Mouse (Mus musculus): Measurements from ENCODE around the gene Ppp1r21.
A peak's percentile ranks its signal among the peaks of the same experiment; 100 is the strongest.

The Ppp1r21 gene

DNA sequence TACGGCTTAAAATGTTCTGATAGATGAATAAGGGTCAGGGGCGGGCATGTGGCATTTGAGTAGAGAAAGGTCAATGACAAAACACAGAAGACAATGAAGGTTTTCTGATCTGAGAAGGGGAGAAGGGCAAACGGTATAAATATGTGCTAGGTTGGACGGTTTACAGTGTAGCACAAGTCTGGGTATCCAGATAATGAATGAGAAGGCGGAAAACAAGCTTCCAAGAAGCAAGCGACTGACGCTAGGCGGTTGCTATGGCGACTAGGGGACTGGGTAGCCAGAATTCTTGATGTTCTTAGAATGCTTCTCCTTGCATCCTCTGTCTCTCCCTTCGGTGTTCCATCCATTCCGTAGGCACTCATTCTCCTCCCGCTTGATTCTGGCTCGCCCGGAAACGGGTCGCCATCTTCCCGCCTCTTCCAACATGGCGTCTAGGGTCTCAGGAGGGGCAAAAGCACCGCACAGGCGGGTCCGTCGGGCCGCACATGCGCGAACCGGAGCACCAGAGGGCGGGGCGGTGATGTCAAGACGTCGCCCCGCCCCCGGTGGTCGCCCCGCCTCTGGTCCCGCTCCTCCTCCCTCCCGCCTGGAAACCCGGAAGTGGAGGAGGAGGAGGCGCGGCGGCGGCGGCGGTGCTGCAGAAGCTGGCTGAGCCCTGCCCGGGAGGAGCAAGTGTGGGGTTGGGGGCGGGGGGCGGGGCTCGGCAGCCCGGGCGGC, at the start of gene Ppp1r21:
TSS of gene Ppp1r21 (plus strand) at position 600 of the 717 bp plus-strand sequence.
- DNase-seq (ENCODE audit: low spot score): peak; percentile 96

DNA sequence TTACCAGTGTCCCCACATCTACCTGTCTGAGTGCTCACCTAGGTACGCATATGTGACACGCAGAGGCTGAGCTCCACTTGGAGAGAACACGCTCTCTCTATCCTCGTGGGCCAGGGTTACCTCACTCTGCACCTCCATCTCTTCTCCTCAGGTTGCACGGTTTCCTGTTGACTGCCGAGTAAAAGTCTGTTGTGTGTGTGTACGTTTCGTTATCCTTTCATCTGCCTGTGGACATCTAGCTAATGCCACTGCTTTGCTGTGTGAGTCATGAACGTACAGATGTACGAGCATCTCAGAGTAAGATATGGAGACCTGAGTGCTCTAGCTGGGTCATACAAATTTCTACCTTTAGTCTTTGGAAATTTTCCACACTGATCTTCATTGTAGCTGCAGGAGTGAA, 49.5 kb upstream of the Ppp1r21 start:
- no peak for DNase-seq (ENCODE audit: low spot score)

DNA sequence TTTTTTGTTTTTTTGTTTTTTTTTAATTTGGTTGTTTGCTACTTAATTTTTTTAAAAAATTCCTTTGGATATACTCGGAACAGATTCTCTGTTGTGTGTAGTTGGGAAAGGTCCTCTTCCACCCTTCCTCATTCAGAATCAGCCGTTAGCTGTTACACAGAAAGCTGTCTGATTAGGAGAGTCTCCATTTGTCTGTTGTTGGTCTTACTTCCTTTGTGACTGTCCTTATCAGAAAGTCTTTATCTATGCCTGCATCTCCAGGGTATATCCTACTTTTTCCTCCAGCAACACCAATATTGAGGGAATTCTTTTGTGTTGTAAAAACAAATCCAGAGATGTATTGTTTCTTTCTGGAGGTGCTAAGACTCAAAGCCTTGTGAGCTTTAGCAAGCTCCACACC, 48.9 kb upstream of the Ppp1r21 start:
- no peak for DNase-seq (ENCODE audit: low spot score)

DNA sequence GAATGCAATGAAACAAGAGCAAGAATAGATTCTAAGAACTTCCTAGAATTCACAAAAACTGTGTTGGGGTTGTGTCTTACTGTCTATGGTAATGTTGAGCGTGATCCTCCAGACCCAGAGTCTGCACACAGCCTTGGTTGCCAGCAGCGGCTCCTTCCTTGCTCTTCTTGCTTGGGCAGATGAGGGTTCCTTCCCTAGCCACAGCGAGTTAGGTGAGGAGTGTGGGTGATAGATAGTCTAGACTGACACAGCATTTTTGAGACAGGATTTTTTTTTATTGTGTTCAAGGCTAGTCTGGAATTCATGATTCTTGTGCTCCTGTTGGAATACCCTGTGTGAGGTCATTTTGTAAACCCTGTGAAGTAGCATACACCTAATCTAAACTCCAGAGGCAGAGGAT, 48.3 kb upstream of the Ppp1r21 start:
- no peak for DNase-seq (ENCODE audit: low spot score)

DNA sequence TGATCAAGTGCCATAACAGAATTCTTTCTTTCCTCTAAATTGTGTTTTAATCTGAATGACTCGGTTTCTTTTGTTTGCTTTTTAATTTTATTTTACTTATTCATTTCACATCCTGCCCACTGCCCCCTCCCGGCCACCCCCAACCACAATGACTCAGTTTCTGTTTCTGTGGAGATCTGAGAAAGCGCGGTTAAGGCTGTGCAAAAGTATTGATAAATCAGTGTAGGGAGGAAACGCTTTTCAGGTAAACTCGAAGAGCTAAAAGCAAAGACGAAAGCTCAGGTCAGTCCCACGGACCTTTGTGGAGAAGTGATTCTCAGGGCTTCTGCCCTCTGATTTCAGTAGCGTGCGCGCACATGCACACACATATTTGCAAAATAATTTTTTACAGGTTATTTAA, 45.4 kb upstream of the Ppp1r21 start:
- no peak for DNase-seq (ENCODE audit: low spot score)

DNA sequence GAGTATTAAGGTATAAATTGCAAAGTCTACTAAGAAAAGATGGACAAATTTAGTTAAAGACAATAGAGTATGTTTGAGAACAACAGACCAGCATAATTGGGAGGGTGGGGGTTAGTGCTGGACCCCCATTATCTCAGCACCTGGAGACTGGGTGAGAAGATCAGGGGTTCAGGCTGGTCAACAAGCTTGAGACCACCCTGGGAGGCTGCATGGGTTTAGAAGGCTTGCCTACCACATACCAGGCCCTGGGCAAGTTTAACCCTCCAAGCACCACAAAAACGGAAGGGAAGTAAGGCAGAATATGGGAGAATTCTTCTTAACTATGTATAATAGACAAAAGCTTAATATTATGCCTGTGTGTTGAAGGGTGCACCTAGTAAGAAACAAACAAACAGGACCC, 45.0 kb upstream of the Ppp1r21 start:
- DNase-seq (ENCODE audit: low spot score): no peak

DNA sequence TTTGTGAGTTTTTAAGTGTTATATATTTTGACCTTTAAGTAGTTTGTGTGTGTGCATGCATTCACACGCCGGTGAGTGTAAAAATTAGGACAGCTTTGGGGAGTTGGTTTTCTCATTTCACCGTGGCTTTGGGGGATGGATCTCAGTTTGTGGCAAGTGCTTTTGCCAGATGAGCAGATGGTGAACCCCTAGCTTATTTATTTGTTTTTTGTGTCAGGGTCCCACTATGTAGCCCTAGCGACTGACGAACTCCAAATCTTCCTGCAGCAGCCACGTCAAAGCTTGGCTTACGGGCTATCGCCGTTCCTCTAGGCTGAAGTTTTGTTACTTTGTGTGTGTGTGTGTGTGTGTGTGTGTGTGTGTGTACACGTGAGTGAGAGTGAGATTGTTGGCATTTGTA, 39.4 kb upstream of the Ppp1r21 start:
- no peak for DNase-seq (ENCODE audit: low spot score)

DNA sequence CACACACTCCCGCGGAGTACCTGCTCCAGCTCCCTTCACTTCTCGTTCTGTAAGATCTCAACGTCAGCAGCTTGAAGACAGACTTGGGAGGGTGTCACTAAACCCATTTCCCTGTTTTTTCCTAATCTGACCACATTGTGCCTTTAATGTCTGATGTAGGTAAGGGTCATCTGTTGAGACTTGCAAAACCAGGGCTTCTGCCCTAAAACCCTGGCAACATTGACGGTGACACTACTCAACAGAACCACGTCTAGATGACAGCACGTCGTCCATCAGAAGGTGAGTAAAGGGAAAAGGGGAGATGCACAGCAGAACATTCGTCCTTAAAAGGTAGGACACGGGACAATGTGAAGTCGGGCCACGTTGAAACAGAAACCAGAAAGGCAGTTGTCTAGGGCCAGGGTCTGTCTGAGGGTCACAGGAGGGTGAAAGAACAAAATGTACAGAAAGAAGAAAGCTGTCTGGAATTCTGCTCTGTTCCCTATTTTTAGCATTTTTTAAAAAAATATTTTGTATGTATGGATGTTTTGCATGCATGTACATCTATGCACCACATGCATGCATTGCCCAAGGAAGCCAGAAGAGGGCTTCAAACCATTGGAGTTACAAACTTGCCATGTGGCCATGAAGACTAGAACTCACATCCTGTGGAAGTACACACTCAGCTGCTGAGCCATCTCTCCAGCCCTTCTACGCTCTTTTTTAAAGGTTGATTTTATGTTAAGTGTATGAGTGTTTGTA, 38.4 kb upstream of the Ppp1r21 start:
- DNase-seq (ENCODE audit: low spot score): no peak

DNA sequence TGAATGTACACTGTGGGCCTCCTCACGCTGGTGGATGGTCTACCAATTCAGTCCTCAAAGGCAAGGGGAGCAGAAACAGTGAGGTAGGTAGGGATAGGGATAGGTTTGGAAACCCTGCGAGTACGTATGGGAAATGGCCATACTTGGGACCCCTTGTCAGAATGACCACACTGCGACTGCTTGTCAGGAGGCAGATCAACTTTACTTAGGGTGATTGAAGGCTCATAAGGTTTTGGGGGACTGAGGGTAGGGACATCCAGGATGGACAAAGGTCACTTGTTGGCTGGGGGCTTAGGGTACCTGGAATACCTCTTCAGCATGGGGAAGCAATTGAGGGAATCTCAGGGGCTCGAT, 37.8 kb upstream of the Ppp1r21 start:
- DNase-seq (ENCODE audit: low spot score): no peak

DNA sequence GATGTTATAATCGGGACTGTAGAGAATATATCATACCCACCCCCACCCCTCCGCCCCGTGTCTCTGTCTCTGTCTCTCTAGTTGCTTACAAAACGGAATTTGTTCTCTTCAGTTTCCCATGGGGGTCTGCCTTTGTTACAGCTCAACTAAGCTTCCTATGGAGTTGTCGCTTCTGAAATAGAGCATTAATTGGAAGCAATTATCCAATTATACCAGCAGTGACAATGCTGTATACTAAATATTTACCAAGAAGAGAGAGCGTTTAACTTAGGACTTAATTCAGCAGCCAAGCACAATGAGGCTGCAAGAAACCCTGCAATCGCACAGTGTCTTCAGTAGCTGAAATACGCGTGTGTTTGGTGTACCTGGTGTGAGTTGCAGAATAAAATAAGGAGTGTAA, 36.4 kb upstream of the Ppp1r21 start:
- DNase-seq (ENCODE audit: low spot score): no peak

DNA sequence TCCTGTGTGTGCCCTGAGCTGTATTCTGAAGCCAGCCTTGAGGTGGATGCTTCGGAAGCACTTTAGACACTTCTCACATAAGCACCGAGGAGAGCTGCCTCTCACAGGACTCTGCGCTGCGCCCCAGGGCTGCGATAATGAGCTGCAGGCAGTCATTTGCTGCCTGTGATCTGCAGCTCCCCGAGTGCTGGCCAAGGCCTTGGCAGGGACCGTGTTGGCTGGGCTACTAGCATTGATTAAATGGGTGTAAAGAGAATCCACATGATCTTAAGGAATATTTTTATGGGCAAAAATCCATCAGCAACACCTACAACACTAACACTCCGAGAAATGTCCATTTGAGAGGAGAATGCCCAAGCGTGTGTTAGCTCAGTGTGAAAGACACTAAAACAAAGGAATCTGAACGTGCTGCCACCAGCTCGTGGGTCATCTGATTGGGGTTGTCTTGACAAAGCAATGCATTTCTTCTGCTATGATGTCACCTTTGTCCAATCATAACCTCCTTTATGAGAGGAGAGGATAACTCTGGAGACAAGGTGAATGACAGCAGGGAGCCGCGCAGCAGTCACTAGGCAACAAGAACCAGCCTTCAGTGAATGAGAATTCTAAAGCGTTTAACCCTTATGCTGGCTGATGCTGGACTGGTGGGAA, 35.7 kb upstream of the Ppp1r21 start:
- peak; percentile 41 for DNase-seq (ENCODE audit: low spot score)

DNA sequence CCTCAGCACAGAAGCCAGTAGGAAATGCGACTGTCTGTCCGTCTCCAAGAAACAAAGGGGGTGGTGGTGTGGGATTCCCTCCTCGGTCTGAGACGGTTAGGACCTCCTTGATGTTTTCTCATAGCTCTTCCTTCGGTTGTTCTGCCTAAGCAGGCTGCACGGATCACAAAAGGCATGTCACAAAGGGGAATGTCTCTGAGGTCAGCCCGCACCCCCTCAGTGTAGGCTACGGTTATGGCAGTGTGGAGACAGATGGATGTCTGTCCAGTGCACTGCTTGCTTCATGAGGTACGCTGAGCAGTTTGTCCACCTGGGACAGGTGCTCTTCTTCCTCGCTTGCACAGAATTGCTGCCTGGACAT, 35.2 kb upstream of the Ppp1r21 start:
- no peak for DNase-seq (ENCODE audit: low spot score)

DNA sequence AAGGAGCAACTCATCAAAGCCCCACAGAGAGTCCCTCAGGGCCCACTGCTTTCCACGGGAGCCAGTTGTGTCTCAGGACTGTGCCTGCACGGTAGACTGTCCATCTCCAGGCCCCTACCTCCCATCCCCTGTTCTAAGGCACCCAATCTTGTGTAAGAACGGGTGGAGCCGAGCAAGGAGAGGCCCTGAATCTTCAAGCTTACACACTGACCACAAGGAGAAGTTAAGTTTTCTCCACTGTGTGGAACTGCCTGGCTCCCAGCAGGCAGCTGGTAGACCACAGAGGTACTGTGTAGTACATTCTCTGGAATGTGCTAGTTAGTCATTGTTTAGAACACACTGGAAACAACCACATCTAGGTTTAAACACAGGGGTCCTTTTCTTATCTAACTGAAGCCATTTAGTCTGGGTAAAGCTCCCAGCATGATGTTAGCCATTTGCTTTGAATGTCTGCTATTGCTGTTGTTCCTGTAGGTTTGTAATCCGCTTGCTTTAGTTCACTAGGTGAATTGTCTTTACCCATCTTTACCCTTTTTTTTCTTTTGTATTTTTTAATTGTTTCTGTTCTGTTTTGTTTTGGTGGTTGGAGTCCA, 31.7 kb upstream of the Ppp1r21 start:
- DNase-seq (ENCODE audit: low spot score): no peak

DNA sequence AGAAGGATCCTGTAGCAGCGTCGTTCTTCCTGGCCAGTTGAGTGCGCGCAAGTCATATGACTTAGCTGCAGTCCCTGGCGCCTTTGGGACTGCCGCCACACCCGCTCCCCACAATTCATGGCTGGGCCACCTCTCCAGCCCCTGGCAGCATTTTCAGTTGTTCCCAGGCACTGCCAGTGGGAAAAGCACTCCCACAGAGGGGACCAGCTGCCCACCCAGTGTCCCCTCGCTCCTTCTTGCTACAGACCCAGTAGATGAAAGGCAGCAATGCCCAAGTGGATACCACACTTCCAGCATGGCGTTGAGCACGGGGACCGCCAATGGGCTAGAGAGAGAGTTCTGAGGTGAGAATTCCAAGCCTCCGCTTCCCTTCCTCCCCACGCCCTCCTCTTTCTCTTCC, 25.9 kb upstream of the Ppp1r21 start:
- DNase-seq (ENCODE audit: low spot score): no peak

DNA sequence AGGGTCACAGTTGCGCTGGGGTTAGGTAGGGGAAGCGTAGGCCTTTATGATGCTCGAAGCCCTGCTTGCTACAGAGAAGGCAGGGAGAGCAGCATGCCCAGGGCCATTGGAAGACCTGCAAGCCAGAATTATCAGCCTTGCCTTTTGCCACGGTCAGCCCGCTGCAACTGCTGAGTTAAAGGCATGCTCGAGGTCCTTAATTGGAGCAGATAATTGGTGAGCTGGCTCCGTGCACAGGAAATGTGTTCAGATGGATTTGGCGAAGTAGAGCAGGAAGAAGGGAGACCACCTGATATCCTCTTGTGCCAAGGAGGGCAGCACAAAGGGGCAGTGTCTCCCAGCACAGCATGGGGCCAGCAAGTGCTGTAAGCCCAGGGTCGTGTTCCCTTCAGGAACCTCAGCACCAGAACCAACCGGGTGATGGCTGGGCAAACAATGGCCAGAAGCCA, 24.6 kb upstream of the Ppp1r21 start:
- no peak for DNase-seq (ENCODE audit: low spot score)

DNA sequence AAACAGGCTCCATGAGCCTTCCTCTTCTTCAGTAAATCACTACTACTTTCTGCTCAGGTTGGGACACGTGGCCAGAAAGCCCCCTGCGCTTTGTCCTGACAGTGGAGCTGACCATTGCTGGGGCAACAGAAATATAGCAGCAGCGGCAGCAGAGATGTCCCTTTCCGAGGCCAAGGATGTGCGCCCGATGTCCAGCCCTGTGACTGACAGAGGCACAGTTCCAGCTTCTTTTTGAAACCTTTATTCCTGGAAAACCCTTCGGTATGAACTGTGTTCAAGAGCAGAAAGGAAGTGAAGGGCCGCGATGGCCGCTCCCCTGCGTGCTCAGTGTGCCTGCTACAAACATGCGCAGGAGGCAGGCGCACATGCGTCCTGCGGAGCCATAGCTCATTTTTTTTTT, 24.0 kb upstream of the Ppp1r21 start:
- DNase-seq (ENCODE audit: low spot score): no peak

DNA sequence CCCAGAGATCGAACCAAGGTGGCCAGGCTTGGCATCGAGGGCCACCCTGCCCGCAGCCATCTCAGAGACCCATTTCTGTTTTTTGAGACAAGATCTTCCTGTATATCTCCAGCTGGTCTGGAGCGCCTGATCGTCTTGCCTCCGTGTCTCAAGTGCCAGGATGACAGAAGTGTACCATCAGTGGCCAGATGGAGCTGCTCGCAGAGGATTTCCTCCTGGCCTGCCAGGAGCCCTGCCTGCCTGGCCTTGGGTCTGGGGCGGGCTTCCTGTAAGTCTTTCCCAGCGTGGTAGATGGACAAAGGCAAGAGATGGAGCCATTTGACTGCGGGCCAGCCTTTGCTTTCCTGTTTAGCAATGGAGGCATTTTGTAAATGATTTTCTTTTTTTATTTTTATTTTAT, 22.5 kb upstream of the Ppp1r21 start:
- DNase-seq (ENCODE audit: low spot score): no peak

DNA sequence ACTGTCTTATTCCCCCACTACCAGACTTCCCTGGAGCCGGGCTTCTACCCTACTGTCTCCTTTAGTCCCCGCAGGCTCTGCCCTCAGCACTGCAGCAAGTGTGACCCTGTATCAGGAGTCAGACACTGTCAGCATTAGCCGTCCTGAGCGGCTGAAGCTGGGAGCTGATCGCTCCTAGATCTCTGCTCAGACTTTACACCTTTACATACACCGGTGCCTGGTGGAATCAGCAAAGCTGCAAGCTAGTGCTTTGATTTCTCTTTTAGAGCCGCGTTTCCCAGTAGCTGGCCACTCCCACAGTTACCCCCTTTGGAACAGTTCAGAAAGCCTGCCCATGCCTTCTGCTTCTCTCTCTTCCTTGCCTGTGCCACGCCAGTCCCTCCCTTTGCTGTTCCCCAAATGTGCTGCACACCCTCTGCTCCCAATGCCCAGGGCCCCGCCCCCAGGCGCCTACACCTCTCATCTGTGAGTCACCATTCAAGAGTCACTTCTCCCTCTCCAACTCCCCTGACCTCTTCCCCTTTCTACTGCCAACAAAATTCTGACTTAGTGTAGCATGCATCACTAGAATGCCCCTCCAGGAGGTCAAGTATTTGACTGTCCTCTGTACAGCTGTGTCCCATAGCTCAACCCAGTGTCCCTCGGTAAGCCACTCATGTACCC, 20.9 kb upstream of the Ppp1r21 start:
- no peak for DNase-seq (ENCODE audit: low spot score)

DNA sequence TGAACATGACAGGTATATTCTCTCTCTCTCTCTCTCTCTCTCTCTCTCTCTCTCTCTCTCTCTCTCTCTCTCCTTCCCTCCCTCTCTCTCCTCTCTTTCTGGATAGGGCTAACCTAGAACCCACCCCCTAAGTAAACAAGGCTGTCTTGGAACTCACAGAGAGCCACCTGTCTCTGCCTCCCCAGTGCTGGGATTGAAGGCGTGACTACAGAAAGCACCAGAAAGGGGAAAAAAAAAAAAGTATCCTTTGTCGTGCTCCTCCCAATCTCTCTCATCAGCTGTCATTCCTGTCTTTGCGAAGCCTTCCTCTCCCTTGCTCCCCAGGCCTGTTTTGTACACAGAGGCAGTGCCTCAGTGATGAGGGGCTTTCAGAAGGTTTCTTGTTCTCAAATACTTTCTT, 19.9 kb upstream of the Ppp1r21 start:
- no peak for DNase-seq (ENCODE audit: low spot score)

DNA sequence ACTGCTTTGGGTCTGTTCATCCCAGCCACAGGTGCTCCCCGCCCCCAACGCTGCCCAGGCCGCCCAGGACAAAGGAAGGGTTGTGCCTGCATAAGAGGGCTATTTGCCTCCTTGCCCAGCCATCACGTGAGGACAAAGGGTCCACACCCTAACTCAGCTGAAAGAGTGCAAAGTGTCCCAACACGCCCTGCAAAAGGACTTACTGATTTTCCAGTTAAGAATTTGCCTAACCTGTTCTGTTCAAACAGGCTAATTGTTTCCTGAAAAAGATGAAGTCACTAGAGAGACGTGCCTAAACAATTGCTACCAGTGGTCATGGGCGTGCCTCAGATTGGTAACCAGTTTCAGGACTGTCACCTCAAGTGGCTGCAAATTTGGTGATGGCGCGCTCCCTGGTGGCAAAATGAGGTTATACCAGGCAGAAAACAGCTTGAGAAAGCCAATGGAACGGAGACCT, 18.8 kb upstream of the Ppp1r21 start:
- peak; percentile 89 for DNase-seq (ENCODE audit: low spot score)

DNA sequence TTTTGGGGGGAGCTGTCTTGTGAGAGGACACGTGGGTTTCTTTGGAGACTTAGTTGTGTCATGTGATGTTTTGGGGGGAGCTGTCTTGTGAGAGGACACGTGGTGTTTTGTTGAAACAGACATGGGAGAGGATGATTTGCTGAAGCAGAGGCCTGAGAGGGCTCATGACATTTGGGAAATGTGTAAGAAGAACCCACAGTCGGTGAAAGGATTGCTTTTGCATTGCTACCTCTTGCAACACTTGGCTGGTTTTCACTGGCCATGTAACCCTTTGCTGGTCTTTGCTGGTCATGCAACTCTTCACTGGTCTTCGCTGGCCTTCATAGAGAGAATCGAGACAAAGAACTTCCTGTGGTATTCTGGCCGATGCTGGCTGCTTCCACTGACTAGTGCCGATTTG, 13.4 kb upstream of the Ppp1r21 start:
- no peak for DNase-seq (ENCODE audit: low spot score)

DNA sequence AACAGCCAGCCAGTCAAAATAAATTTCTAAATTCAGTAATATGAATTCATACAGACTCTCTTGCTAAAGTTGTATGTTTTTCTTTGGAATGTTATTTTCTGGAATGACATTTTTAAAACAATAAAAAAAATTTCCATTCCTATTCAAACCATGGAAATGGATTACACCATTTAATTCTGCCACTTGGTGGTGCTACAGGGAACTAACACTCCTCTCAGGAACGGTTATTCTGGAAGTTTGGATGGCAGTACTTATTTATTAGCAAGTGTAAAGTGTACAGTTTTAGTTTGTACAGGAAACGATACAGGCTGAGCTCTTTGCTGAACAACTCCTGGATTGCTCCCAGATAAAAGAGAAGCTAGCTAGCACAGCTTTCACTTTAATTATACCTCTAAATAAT, 2.1 kb upstream of the Ppp1r21 start:
- DNase-seq (ENCODE audit: low spot score): peak; percentile 62

All from embryo, embryonic 10 days (tissue).